Mouse (Mus musculus) heart, postnatal 0 days (tissue): ENCODE measurements around the gene Hoxd3.

Experiments
- CTCF ChIP-seq: IDR thresholded peaks from 2 replicates; pipeline ENCODE4 v1.5.1; 2016; ENCODE audit warnings: antibody characterized with exemption, control low read depth, low read depth
- EP300 ChIP-seq: IDR thresholded peaks from 2 replicates; pipeline ENCODE4 v1.6.1; 2016; ENCODE audit warnings: antibody characterized with exemption, low read depth

- TF ChIP-seq CTCF (no peak), EP300 (no peak)
Measured at GRCm38 (mm10) chr2:74738623-74739475, 27.1 kb downstream of the Hoxd3 start.
